Mouse (Mus musculus) urinary bladder, postnatal 25 days (tissue): Measurements from ENCODE around the gene Ttk.

Source experiments
- DNase-seq: peaks from one replicate; pipeline ENCODE4 v3.0.0; 2022; ENCODE audit warnings: low spot score

Gene Ttk

DNA sequence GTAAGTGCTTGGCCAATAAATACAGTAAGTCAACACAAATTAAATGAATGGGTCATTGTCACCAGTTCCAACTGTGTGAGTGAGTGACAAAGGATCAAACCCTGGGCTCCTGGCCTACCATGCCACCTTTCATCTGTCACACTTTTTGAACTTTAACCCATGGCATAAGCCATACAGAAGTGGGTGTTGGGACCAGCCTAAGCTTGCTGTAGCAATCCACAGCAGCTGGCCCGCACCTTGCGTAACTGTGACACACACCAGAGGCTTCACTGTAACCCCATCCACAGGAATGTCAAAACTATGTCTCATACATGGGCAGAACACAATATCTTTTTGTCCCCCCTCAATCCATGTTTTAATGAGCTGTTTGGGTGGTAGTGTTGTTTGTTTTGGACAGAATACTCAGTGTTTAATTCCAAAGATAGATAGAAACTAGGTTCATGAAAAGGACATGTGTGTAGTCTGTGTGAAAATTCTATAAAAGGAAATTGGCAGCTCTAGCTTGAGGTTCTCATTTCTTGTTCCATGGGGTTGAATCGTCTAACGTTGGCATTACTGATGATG lies 59.4 kb downstream of the Ttk start:
- DNase-seq, result peak; percentile 21

DNA sequence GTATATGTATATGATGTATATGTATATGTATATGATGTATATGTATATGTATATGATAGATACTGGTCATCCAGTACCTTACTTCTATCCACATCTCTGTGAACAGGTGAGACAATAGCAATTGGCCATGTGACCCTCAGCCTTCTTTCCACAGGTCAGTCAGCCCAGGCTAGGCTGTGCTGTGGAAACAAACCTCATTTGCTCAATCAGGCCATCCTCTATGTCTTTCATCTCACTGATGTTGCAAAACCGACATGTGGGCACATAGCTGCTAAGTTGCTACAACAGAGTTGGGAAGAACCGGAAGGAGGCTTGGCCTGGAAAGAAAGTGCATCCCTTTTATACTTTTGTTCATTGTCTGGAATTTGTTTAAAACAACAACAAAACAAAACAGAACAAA lies 67.6 kb downstream of the Ttk start:
- DNase-seq, result no peak

DNA sequence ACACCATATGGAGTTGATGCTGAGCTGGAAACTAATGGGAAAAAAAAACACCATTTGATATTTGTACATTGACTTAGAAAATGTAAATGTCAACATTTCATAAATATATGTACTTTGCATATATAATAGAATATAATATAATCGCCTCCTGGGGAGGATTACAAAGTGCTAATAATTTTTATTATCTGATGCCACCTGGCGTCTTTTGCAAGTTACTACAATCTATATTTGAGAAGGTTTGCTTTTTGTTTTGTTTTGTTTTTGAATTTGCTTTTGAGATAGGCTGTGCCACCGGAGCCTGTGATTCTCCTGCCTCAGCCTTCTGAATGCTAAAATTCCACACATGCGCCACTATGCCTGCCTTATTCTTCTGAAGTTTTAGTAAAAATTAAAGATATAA lies 71.3 kb downstream of the Ttk start:
- DNase-seq, result no peak

DNA sequence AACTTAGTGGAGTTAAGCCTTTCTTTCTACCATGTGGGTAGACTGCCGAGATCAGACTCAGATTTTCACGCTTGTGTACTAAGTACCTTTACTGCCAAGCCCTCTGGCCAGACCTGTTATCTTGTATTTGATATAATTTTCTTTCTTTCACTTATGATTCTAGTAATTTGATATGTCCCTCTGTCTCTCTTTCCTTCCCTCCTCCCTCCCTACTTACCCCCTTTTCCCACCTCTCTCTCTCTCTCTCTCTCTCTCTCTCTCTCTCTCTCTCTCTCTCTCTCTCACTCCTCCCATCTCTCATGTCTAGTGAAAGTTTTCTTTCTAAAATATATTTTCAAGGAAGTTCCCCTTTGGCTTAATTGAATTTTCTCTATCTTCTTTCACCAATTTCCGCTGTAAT lies 72.5 kb downstream of the Ttk start:
- no peak for DNase-seq

DNA sequence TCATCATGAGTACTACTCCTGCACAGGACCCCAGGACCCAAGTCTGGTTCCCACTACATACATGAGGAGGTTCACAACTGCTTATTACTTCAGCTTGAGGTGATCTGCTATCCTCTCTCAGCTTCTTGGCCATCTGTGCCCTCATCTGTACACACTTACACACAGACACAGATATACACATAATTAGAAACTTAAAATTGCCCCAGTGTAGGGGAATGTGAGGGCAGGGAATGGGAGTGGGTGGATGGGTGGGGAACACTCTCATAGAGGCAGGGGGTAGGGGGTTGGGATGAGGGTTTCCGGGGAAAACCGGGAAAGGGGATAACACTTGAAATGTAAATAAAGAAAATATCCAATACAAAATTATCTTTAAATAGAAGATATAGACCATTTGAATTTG lies 75.3 kb downstream of the Ttk start:
- no peak for DNase-seq

DNA sequence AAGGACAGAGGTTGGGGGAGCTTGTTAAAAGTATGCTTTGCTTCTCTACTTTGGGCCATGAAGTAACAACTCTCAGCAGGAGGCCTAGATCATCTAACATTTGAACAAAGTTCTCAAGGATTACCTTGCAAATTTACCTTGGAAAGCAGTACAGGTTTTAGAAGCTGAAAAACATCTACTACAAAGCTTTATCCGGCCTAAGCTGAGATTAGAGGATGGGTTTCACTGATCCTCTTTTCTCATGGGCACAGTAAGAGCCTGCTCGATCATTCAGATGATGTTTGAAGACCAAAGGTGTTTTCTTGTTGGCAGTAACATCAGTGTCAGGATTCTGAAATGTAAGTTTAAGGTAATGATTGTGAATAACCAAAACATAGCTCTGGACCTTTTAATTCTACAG lies 76.4 kb downstream of the Ttk start:
- no peak for DNase-seq
